Mouse (Mus musculus) A20 (cell line): ENCODE data around the gene Slc15a3.

Source experiments
- DNase-seq: peaks from one replicate; pipeline ENCODE4 v3.0.0-alpha.2; 2011; ENCODE audit warnings: low read depth, low spot score

Slc15a3 gene

GRCm38 (mm10) chr19:10821319-10821718 lies 18.2 kb upstream of the Slc15a3 start:
- DNase-seq, result no peak

GRCm38 (mm10) chr19:10822534-10822933 lies 17.0 kb upstream of the Slc15a3 start:
- DNase-seq, result no peak

- no peak for DNase-seq
Measured at GRCm38 (mm10) chr19:10824061-10824460, 15.5 kb upstream of the Slc15a3 start.

GRCm38 (mm10) chr19:10828321-10828720 lies 11.2 kb upstream of the Slc15a3 start:
- DNase-seq, result peak; percentile 53

- DNase-seq, result no peak
Measured at GRCm38 (mm10) chr19:10829436-10830175, 9.9 kb upstream of the Slc15a3 start, which contains the start of gene Cd6. Gene Cd6, minus strand, starts transcription at chr19:10830058.

- peak; percentile 75 for DNase-seq
Measured at GRCm38 (mm10) chr19:10831424-10831823, 8.1 kb upstream of the Slc15a3 start.

GRCm38 (mm10) chr19:10832030-10832429 lies 7.5 kb upstream of the Slc15a3 start:
- no peak for DNase-seq

- DNase-seq, result no peak
Measured at GRCm38 (mm10) chr19:10833611-10834010, 5.9 kb upstream of the Slc15a3 start.

GRCm38 (mm10) chr19:10835671-10836070 lies 3.9 kb upstream of the Slc15a3 start:
- DNase-seq, result no peak

GRCm38 (mm10) chr19:10841721-10842626 lies 2.4 kb downstream of the Slc15a3 start:
- peak; percentile 83 for DNase-seq

- DNase-seq, result peak; percentile 79
Measured at GRCm38 (mm10) chr19:10842914-10843313, 3.4 kb downstream of the Slc15a3 start.

- DNase-seq, result peak; percentile 70
Measured at GRCm38 (mm10) chr19:10844206-10844605, 4.7 kb downstream of the Slc15a3 start.

GRCm38 (mm10) chr19:10845454-10845853 lies 5.9 kb downstream of the Slc15a3 start:
- DNase-seq, result peak; percentile 67

- DNase-seq, result no peak
Measured at GRCm38 (mm10) chr19:10846150-10846549, 6.6 kb downstream of the Slc15a3 start.

GRCm38 (mm10) chr19:10847311-10848087 lies 8.0 kb downstream of the Slc15a3 start:
- no peak for DNase-seq

- DNase-seq, result no peak
Measured at GRCm38 (mm10) chr19:10855422-10855821, 15.9 kb downstream of the Slc15a3 start.

GRCm38 (mm10) chr19:10856520-10856919 lies 17.0 kb downstream of the Slc15a3 start:
- no peak for DNase-seq

- no peak for DNase-seq
Measured at GRCm38 (mm10) chr19:10860072-10860497, 20.6 kb downstream of the Slc15a3 start.

- DNase-seq, result no peak
Measured at GRCm38 (mm10) chr19:10866351-10866750, 26.8 kb downstream of the Slc15a3 start.

GRCm38 (mm10) chr19:10867946-10868622 lies 28.6 kb downstream of the Slc15a3 start:
- DNase-seq, result no peak

GRCm38 (mm10) chr19:10868623-10869141 lies 29.2 kb downstream of the Slc15a3 start:
- DNase-seq, result no peak
